Mouse (Mus musculus): ENCODE results near the gene Meis1.

The Meis1 gene

DNA sequence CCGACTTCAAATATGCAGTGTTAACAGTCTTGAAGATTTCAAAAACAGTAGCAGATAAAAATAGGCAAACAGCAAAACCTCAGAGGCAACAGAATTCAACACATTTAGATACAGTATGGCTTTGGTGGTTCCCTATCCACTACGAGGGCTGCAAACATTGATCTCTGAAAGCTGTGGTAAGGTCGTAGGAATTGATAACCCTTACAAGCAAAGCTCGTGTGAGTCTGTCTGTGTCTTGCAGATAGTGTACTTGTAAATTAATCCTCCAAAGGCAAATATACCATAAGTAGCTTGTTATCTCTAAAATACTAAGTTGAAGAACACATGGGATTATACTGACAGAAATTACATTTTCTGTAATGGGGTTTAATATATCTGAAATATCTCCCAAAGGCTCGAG, 114.5 kb downstream of the Meis1 start:
- no peak for DNase-seq

DNA sequence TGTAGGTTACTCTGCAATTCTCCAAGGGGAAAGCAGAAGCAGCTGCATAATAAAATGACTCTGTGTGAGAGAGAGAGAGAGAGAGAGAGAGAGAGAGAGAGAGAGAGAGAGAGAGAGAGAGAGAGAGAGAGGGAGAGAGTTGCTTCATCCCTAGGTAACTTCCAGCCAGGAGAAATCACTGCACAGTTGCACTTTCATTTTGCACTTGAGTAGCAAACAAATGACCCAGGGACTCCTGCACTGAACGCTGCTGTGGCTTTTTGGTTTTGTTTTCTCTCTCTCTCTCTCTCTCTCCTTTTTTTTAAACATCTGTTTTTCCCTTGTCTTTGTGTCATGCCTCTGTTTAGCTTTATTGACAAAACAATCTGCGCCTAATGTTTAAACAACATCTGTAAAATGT, 118.3 kb downstream of the Meis1 start:
- DNase-seq = no peak

DNA sequence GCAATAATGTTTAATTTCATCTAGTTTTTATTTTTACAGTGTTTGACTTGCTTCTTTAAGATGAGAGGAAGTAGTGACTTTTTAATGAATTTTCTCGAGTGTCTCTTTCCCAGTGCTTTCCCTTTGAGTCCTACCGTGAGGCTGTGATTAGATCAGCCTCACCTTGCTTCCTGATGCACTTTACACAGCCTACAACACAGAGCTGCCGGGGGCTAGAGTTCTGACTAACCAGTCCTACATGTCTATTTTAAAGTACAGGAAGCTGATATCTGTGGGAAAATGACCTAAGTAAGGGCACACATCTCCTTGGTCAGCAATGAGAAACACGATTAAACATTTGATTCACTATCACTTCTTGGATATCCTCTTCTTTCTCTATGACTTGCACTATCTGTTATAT, 119.9 kb downstream of the Meis1 start:
- no peak for DNase-seq

DNA sequence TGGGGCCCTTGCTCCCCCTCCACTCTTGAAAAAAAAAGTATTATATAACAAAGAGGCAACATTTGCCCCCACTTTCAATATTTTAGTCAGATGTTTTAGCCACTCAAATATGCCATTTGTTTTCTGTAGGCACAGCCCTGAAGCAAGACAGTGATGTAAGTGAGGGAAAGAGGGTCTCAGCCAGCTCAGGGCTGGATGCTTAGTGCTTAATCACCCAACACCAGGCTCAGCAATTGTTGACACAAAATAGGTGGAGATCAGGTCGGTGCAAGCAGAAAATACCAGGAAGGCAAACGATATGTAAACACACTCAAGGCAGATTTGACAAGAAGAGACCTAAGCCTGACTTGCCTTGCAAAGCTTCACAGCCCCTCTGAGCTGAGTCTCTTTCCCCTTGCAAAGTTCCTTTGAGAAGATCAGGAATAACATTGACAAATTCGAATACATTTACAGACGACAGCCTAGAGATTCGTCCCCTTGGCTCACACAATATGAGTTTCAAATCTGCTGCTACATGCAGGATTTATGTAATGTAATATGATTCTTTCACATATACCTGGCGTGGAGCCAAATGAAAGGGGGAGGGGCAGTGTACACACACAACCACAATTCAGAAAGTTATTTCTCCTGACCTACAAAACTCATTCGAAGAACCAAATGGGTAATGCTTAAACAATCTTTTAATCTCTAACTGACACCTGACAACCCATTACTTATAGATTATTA, 120.7 kb downstream of the Meis1 start:
- no peak for DNase-seq

- DNase-seq = no peak
Observed at GRCm38 (mm10) chr11:18897250-18897649, 121.5 kb downstream of the Meis1 start.

- no peak for DNase-seq
Observed at GRCm38 (mm10) chr11:18892470-18892869, 126.3 kb downstream of the Meis1 start.

DNA sequence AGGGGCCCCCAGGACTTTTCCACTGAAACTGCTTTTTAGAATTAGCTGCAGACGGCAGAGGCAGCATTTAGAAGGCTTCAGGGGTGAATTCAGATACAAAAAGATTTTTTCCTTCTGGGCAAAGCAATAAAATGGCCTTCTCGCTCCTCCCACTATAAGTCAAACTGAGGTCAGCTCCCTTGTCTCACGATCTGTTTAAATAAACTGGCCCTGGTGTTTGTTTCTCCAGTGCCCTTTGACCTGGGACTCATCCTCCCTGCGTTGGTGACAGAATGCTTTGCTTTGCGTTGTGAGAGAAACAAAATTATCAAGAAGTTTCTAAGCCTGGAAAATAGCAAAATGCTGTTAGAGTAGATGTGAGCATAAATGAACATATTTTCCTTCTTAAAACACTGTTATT, 129.6 kb downstream of the Meis1 start:
- DNase-seq = no peak

DNA sequence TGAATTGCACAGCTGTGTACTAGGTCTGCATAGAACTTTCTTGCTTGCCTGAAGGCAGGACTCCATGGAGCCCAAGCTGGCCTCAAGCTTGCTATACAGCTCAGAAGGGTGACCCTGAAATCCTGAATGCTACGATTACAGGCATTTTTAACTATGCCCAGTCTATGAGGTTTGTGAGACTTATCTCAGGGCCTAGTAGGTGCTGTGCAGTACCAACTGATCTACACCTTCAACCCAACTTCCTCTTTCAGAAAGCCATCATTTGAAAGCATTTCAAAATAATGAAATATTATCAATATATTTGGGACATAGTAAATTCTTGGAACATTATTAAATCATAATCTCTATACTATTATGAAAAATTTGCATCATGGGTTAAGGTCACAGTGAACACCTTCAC, 130.1 kb downstream of the Meis1 start:
- no peak for DNase-seq

DNA sequence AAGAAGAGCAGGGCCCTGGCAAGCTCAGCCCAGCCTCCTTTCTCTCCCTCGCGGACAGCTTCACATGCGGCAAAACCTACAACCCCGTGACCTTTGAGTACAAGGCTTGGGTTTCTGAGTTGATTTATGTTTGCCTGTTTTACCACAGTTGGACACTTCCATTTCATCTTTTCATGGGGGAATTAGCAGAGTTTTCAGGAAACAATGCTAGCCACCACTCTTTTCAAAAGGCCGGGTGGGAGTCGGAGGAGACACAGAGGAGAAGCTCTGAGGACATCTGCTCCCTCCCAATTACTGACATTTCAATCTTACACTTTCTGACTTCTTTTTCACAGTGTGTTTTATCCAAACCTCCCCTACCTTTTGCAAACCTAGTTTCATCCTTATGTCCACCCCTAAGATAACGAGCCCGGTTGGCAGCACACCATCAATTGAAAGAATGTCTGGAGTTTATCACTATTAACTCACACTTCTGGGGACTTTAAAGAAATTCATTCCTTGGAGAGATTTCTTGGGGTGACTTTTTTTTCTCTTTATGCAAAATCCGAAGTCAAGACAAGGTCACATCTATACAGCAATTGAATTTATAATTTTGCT, 133.0 kb downstream of the Meis1 start:
- no peak for DNase-seq

DNA sequence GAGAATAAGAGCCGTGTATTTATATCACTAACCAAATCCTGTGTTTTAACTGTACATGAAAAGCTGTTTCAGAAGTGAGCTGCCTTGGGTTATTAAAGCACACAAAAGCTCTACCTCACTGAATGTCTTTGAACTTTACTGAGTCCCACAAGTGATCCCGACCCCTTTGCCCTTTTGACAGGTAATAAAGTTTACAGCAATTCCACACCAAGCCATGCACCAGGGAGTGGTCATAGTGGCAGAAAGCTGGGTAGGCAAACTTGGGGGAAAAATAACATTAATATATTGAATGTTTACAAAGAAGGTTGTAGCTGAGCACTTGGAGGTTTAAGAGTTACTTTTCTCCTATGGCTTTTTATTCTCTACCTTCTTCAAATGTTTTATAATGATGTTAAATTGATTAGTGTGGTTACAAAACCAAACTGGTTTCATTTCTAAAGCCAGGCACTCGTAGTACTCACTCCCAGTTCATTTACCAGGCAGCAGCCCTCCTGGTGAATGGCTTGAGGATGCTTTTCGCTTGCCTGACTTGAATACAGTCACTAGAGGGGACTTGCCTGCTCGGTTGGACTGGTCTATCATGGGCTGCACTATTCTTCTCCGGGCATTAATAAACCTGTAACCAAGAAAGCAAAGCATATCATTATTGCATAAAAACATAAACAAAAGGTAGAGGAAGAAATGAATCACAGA, 133.6 kb downstream of the Meis1 start:
- no peak for DNase-seq

GRCm38 (mm10) chr11:18883987-18884386, 134.8 kb downstream of the Meis1 start:
- no peak for DNase-seq

GRCm38 (mm10) chr11:18883507-18883881, 135.3 kb downstream of the Meis1 start:
- DNase-seq = no peak

DNA sequence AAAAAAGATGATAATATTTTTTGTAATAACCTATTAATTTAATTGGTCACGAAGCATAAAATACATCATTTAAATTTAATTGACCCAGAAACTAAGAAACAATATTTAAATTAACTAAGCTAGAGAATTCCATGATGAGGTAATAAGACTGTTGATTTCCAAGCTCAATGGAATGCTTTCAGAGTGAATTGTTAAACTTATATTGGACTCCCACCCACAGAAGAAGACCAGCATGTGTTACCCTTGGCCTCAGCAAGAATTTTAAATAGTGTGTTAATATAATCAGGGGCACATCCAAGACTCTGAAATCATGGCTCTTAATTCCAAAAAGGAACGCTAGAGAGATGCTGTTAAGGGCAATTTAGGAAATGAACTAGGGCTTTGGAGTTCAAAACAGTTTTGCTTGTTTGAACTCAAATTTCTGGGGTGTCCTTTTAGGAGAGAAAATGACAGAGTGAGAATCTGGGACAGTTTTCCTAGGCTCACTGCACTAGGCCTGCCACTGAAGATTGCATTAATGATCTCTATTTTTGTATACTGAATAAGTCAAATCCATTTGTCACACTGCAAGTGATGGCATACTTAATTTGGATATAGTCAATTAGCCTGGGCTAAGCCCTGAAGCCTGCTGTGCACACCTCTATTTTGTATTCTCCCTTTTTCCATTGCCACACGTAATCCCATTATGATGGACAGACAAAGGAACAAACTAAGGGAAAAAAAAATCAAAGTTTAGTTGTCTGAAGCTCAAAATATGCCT, 135.9 kb downstream of the Meis1 start:
- DNase-seq = no peak

- DNase-seq = no peak
Observed at GRCm38 (mm10) chr11:18882315-18882714, 136.5 kb downstream of the Meis1 start.

- DNase-seq = no peak
Observed at GRCm38 (mm10) chr11:18880806-18881205, 138.0 kb downstream of the Meis1 start.

DNA sequence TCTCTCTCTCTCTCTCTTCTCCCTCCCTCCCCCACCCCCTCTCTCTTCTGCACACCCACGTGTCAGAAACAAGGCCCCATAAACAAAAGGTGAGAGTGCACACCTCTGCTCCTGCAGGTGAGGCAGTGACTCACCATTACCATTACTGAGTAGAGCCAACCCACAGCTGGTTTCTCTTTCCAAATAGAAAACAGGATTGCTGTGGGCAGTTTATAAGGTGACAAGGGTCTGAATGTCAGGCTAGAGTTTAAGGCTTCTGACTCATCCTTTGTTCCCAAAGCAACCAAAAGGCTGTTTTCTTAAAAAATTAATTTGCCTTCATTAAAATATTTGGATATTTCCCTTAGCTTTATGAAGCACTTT, 139.3 kb downstream of the Meis1 start:
- no peak for DNase-seq

DNA sequence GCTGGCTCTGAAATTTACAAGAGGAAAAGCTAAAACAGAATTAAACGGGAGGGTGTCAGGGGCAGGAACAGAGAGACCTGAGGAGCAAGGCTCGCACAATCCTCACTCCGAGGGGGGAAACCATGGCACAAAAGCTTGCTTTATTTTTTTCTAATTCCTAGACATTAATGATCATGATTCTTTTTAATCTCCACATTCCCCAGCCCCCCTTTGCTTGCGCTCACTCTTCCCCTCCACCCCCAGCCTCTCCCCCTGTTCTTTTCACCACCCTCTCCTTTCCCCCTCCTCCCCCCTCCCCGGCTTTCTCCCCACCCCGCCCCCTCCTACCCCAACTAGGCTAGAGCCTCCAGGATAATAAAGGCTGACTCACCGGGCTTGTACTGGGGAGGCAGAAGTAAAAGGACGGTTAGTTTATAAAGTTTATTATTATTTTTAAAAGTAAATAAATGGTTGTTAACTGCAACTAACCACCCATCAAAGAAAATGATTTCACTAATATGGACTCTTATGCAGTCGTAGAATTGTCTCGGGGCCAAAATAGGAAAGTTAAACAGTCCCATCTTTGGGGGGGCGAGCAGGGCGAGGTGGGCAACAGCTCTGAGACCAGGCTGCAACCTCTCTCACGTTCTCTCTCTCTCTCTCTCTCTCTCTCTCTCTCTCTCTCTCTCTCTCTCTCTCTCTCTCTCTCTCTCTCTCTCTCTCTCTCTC, 139.9 kb downstream of the Meis1 start:
- DNase-seq = no peak

- no peak for DNase-seq
Observed at GRCm38 (mm10) chr11:18878016-18878415, 140.8 kb downstream of the Meis1 start.

GRCm38 (mm10) chr11:18877626-18878011, 141.2 kb downstream of the Meis1 start:
- DNase-seq = peak in 1 of 2 experiments; percentile 19

DNA sequence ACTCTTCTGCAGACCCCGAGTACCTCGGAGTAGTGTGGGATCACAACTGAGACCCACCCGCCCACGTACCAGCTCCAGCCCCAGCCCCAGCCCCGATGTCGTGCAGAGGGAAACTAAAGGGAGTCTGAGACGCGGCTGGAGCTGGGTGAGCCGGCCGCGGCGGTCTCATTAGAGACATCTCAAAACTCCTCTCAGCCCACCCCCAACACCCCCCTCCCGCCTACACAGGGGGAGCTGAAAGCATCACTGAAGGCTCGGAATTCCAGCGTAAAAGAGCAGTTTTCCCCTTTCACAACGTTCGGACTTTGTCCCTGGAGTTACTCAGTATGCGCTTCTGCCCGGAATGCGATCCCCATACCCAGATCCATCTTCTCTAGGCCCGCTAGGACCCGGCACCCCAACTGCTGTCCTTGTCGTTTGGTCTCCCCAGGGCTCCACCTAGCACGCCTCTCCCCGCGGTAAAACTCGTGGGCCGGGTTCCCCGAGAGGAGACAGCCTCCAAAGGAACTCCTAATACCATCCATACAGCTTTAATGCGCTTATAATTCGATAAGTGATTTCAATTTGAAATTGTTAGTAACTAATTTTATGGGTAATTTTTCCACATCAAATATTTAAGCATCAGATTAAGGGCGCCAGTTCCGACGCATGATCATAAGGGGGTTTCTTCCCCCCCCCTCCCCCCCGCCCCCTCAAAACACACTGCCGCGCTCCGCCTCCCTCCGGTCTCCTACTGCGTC, 141.7 kb downstream of the Meis1 start:
- no peak for DNase-seq

- DNase-seq = no peak
Observed at GRCm38 (mm10) chr11:18875911-18876885, 142.6 kb downstream of the Meis1 start.

Measured in thymus, postnatal 36 days (tissue).